Mouse (Mus musculus) neural tube, embryonic 14.5 days (tissue): Measurements from ENCODE around the gene Kdm5a. TPM values are rescaled to one million over a fixed set of nuclear protein-coding genes. Genes with fewer than 3 reads are reported as not detected.

Experiments
- ATAC-seq: fragments of 200-750 bp; cut with Nextera tagmentation; 2 replicates; pipeline ENCODE4 v1.8.0; 2017; ENCODE audit warnings: low read depth, mild to moderate bottlenecking, moderate TSS enrichment, moderate library complexity
- H3K27ac ChIP-seq: fragments of 300-500 bp; sonication (generic); 2 replicates; pipeline ENCODE4 v1.5.1; 2014; ENCODE audit warnings: low read depth, mild to moderate bottlenecking, control low read depth, low read length, moderate library complexity, mixed read lengths
- H3K27me3 ChIP-seq: fragments of 300-500 bp; sonication (generic); 2 replicates; pipeline ENCODE4 v1.6.1; 2014; ENCODE audit warnings: low read length; ENCODE audit not compliant: control insufficient read depth, insufficient read depth
- H3K36me3 ChIP-seq: fragments of 300-500 bp; sonication (generic); 2 replicates; pipeline ENCODE4 v1.6.1; 2014; ENCODE audit warnings: low read length, mixed read lengths; ENCODE audit not compliant: control insufficient read depth, insufficient read depth
- H3K4me1 ChIP-seq: fragments of 300-500 bp; sonication (generic); 2 replicates; pipeline ENCODE4 v1.6.1; 2014; ENCODE audit warnings: low read length; ENCODE audit not compliant: control insufficient read depth, insufficient read depth
- H3K4me2 ChIP-seq: fragments of 300-500 bp; sonication (generic); 2 replicates; pipeline ENCODE4 v1.6.1; 2014; ENCODE audit warnings: mild to moderate bottlenecking, low read depth, low read length, control low read depth
- H3K4me3 ChIP-seq: fragments of 300-500 bp; sonication (generic); 2 replicates; pipeline ENCODE4 v1.5.1; 2014; ENCODE audit warnings: low read depth, low read length, control low read depth, mixed read lengths
- H3K9ac ChIP-seq: fragments of 300-500 bp; sonication (generic); replicated peaks from 2 replicates; pipeline ENCODE4 v1.6.1; 2014; ENCODE audit warnings: low read depth, mild to moderate bottlenecking, control low read depth, low read length, mixed read lengths
- H3K9me3 ChIP-seq: fragments of 300-500 bp; sonication (generic); 2 replicates; pipeline ENCODE4 v1.6.1; 2016; ENCODE audit warnings: low read length; ENCODE audit not compliant: control insufficient read depth
- WGBS: fragments of 180-500 bp; shearing (Covaris S2); extraction: QIAGEN DNeasy Blood & Tissue Kit; methylation state at CpG from one replicate; pipeline ENCODE4 v1.1.7; 2014; 5-methylcytosine and 5-hydroxymethylcytosine counted together
- polyA plus RNA-seq: library from polyadenylated mRNA; unstranded; fragments of >200 nt; fragmentation: Nextera tagmentation; extraction: Ambion mirVana; gene quantifications from 2 replicates; pipeline ENCODE4 v1.2.1, GENCODE M21; 2014

The Kdm5a gene
- polyA plus RNA-seq, 1 experiment from 2014 or later, result 35.0 TPM

GRCm38 (mm10) chr6:120473427-120473826 lies 109.5 kb downstream of the Kdm5a start:
- 26% methylated on average over 5 of the region's 5 CpGs for WGBS
- ATAC-seq, result peak; percentile 12; the same call in 1 of the 2 replicates
- no peak overlapping the region for H3K9ac ChIP-seq
- no peaks in the 10 kb centered on the region for H3K36me3 ChIP-seq
- peaks cover 19% of the 10 kb centered on the region for H3K4me1 ChIP-seq
- H3K4me3 ChIP-seq, result no peak overlapping the region
- H3K4me2 ChIP-seq, result no peak overlapping the region
- peak overlapping the region; percentile 85 for H3K27ac ChIP-seq
- no peaks in the 10 kb centered on the region for H3K9me3 ChIP-seq
- H3K27me3 ChIP-seq, result no peaks in the 10 kb centered on the region

- no peak overlapping the region for H3K4me3 ChIP-seq
- WGBS, result 85% methylated on average over 8 of the region's 8 CpGs
- no peaks in the 10 kb centered on the region for H3K36me3 ChIP-seq
- no peak for ATAC-seq
- peaks cover 15% of the 10 kb centered on the region for H3K4me1 ChIP-seq
- H3K27me3 ChIP-seq, result no peaks in the 10 kb centered on the region
- H3K4me2 ChIP-seq, result no peak overlapping the region
- H3K27ac ChIP-seq, result no peak overlapping the region
- H3K9ac ChIP-seq, result no peak overlapping the region
- H3K9me3 ChIP-seq, result no peaks in the 10 kb centered on the region
Observed at GRCm38 (mm10) chr6:120475288-120475687, 111.4 kb downstream of the Kdm5a start.

- no peak overlapping the region for H3K9ac ChIP-seq
- no peaks in the 10 kb centered on the region for H3K36me3 ChIP-seq
- no peak overlapping the region for H3K4me3 ChIP-seq
- H3K4me1 ChIP-seq, result no peaks in the 10 kb centered on the region
- no peak overlapping the region for H3K27ac ChIP-seq
- H3K9me3 ChIP-seq, result no peaks in the 10 kb centered on the region
- ATAC-seq, result no peak
- 71% methylated on average over 2 of the region's 2 CpGs for WGBS
- no peak overlapping the region for H3K4me2 ChIP-seq
- no peaks in the 10 kb centered on the region for H3K27me3 ChIP-seq
Observed at GRCm38 (mm10) chr6:120479302-120479701, 115.4 kb downstream of the Kdm5a start.

GRCm38 (mm10) chr6:120480361-120480760 lies 116.4 kb downstream of the Kdm5a start:
- Histone ChIP-seq H3K9ac (no peak overlapping the region), H3K4me2 (no peak overlapping the region), H3K4me3 (no peak overlapping the region), H3K27ac (no peak overlapping the region), H3K36me3 (no peaks in the 10 kb centered on the region), H3K4me1 (no peaks in the 10 kb centered on the region), H3K27me3 (no peaks in the 10 kb centered on the region), H3K9me3 (no peaks in the 10 kb centered on the region)
- no peak for ATAC-seq
- 90% methylated on average over 5 of the region's 5 CpGs for WGBS

DNA sequence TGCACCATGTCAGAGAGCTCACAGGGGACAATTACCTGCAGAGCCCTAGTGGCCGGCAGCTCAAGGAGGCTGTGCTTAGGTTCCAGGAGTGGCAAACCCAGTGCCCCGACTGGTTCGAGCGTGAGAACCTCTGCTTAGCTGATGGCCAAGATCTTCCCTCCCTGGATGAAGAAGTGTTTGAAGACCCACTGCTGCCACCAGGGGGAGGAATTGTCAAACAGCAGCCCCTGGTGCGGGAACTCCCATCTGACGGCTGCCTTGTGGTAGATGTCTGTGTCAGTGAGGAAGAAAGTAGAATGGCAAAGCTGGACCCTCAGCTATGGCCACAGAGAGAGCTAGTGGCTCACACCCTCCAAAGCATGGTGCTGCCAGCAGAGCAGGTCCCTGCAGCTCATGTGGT lies 117.6 kb downstream of the Kdm5a start:
- 92% methylated on average over 6 of the region's 6 CpGs for WGBS

GRCm38 (mm10) chr6:120482021-120482420 lies 118.1 kb downstream of the Kdm5a start:
- H3K27me3 ChIP-seq, result no peaks in the 10 kb centered on the region
- H3K4me2 ChIP-seq, result no peak overlapping the region
- ATAC-seq, result no peak
- no peak overlapping the region for H3K27ac ChIP-seq
- no peaks in the 10 kb centered on the region for H3K36me3 ChIP-seq
- no peaks in the 10 kb centered on the region for H3K4me1 ChIP-seq
- no peaks in the 10 kb centered on the region for H3K9me3 ChIP-seq
- H3K4me3 ChIP-seq, result no peak overlapping the region
- WGBS, result 92% methylated on average over 14 of the region's 14 CpGs
- no peak overlapping the region for H3K9ac ChIP-seq

More for the DNA sequence above, 117.6 kb downstream of the Kdm5a start:
- no peak overlapping the region for H3K9ac ChIP-seq
- H3K36me3 ChIP-seq, result no peaks in the 10 kb centered on the region
- H3K4me2 ChIP-seq, result no peak overlapping the region
- H3K27me3 ChIP-seq, result no peaks in the 10 kb centered on the region
- H3K9me3 ChIP-seq, result no peaks in the 10 kb centered on the region
- no peaks in the 10 kb centered on the region for H3K4me1 ChIP-seq
- no peak for ATAC-seq
- no peak overlapping the region for H3K4me3 ChIP-seq
- no peak overlapping the region for H3K27ac ChIP-seq

- Histone ChIP-seq H3K36me3 (no peaks in the 10 kb centered on the region), H3K4me2 (no peak overlapping the region), H3K9ac (no peak overlapping the region), H3K4me3 (no peak overlapping the region), H3K27ac (no peak overlapping the region), H3K4me1 (no peaks in the 10 kb centered on the region), H3K9me3 (no peaks in the 10 kb centered on the region), H3K27me3 (no peaks in the 10 kb centered on the region)
- 41% methylated on average over 6 of the region's 6 CpGs for WGBS
- no peak for ATAC-seq
Observed at GRCm38 (mm10) chr6:120482756-120483155, 118.8 kb downstream of the Kdm5a start.

DNA sequence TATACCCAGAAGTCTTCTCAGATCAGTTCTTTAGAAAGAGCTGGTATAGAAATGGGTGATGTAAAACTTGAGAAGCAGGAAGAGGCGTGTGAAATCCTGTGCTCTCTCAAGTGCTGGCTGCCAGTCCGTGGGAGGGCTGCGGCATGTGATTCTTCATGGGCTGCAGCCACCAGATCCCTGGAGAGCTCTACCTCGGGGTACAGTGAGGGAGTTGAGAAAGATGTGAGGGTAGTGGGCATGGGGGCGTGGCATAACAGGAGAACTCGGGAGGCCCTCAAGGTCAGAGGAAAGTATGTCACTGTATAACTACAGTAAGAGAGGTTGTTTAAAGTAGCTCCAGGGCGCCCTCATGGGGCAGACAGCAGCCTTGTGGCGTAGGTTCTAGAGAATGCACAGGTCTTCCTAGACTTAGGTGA lies 119.3 kb downstream of the Kdm5a start:
- Histone ChIP-seq H3K9ac (no peak overlapping the region), H3K27ac (no peak overlapping the region), H3K4me3 (no peak overlapping the region), H3K4me1 (no peaks in the 10 kb centered on the region), H3K36me3 (no peaks in the 10 kb centered on the region), H3K4me2 (no peak overlapping the region), H3K27me3 (no peaks in the 10 kb centered on the region), H3K9me3 (no peaks in the 10 kb centered on the region)
- 41% methylated on average over 8 of the region's 8 CpGs for WGBS
- ATAC-seq, result no peak

DNA sequence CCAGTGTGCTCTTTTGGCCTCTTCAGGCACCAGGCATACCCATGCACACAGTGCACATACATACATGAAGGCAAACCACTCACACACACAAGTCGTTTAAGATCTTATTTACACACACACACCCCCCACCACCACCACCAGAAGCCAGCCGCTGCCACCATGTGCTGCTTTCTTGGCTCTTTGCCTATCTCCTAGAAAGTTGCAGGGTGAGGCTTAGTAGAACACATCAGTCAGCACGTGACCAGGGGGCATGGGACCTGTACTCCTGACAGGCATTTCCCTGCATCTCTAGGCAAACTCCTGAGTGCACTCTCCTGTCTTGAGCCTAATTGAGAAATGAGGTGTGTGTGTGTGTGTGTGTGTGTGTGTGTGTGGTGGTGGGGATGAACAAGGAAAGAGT lies 121.1 kb downstream of the Kdm5a start:
- Histone ChIP-seq H3K9me3 (no peaks in the 10 kb centered on the region), H3K4me3 (no peak overlapping the region), H3K9ac (no peak overlapping the region), H3K36me3 (no peaks in the 10 kb centered on the region), H3K27me3 (no peaks in the 10 kb centered on the region), H3K27ac (no peak overlapping the region), H3K4me1 (peaks cover 12% of the 10 kb centered on the region), H3K4me2 (no peak overlapping the region)
- WGBS, result 75% methylated on average over 3 of the region's 3 CpGs
- ATAC-seq, result no peak
